Mouse (Mus musculus) midbrain, embryonic 12.5 days (tissue): Measurements from ENCODE around the gene Ebf1. TPM values are rescaled to one million over a fixed set of nuclear protein-coding genes. Genes with fewer than 3 reads are reported as not detected.

Source experiments
- ATAC-seq: fragments of 200-750 bp; cut with Nextera tagmentation; 2 replicates; pipeline ENCODE4 v1.8.0; 2017; ENCODE audit warnings: low read depth, moderate TSS enrichment, moderate library complexity; ENCODE audit not compliant: low FRiP score
- H3K27ac ChIP-seq: fragments of 300-500 bp; sonication (generic); replicated peaks from 2 replicates; pipeline ENCODE4 v1.5.1; 2016; ENCODE audit warnings: mild to moderate bottlenecking
- H3K27me3 ChIP-seq: fragments of 300-500 bp; sonication (generic); 2 replicates; pipeline ENCODE4 v1.6.1; 2016; ENCODE audit warnings: mild to moderate bottlenecking
- H3K36me3 ChIP-seq: fragments of 300-500 bp; sonication (generic); 2 replicates; pipeline ENCODE4 v1.6.1; 2016
- H3K4me1 ChIP-seq: fragments of 300-500 bp; sonication (generic); 2 replicates; pipeline ENCODE4 v1.6.1; 2016
- H3K4me2 ChIP-seq: fragments of 300-500 bp; sonication (generic); replicated peaks from 2 replicates; pipeline ENCODE4 v1.6.1; 2016; ENCODE audit warnings: mild to moderate bottlenecking, moderate library complexity
- H3K4me3 ChIP-seq: fragments of 300-500 bp; sonication (generic); 2 replicates; pipeline ENCODE4 v1.5.1; 2016; ENCODE audit warnings: mild to moderate bottlenecking
- H3K9ac ChIP-seq: fragments of 300-500 bp; sonication (generic); replicated peaks from 2 replicates; pipeline ENCODE4 v1.6.1; 2016; ENCODE audit warnings: mild to moderate bottlenecking, moderate library complexity
- H3K9me3 ChIP-seq: fragments of 300-500 bp; sonication (generic); 2 replicates; pipeline ENCODE4 v1.6.1; 2016; ENCODE audit warnings: mild to moderate bottlenecking
- WGBS: fragments of 180-500 bp; shearing (Covaris S2); methylation state at CpG from one replicate; pipeline ENCODE4 v1.1.7; 2016; 5-methylcytosine and 5-hydroxymethylcytosine counted together
- polyA plus RNA-seq: library from polyadenylated mRNA; unstranded; fragments of >200 nt; fragmentation: Nextera tagmentation; extraction: Ambion mirVana; gene quantifications from 2 replicates; pipeline ENCODE4 v1.2.1, GENCODE M21; 2016

Ebf1 gene
- polyA plus RNA-seq, 1 experiment from 2014 or later, result 89.6 TPM

- Histone ChIP-seq H3K9ac (peak overlapping the region; percentile 83), H3K4me2 (peak overlapping the region; percentile 86), H3K36me3 (no peaks in the 10 kb centered on the region), H3K9me3 (no peaks in the 10 kb centered on the region), H3K27ac (peak overlapping the region; percentile 69), H3K4me1 (peaks cover 29% of the 10 kb centered on the region; the same call in 1 of the 2 replicates), H3K27me3 (peaks cover 40% of the 10 kb centered on the region), H3K4me3 (peak overlapping the region; percentile 63)
- 13% methylated on average over 18 of the region's 19 CpGs for WGBS
- ATAC-seq, result no peak
Observed at GRCm38 (mm10) chr11:44620694-44621446, 3.8 kb downstream of the Ebf1 start.

- ATAC-seq, result no peak
- Histone ChIP-seq H3K4me1 (peaks cover 27% of the 10 kb centered on the region; the same call in 1 of the 2 replicates), H3K27ac (peak overlapping the region; percentile 69), H3K4me3 (peak overlapping the region; percentile 63), H3K27me3 (peaks cover 33% of the 10 kb centered on the region), H3K9me3 (no peaks in the 10 kb centered on the region), H3K36me3 (no peaks in the 10 kb centered on the region), H3K4me2 (peak overlapping the region; percentile 86), H3K9ac (peak overlapping the region; percentile 83)
- WGBS, result 17% methylated on average over 10 of the region's 10 CpGs
Observed at GRCm38 (mm10) chr11:44621615-44622014, 4.5 kb downstream of the Ebf1 start.

- peaks cover 24% of the 10 kb centered on the region; the same call in 1 of the 2 replicates for H3K4me1 ChIP-seq
- no peaks in the 10 kb centered on the region for H3K36me3 ChIP-seq
- peak overlapping the region; percentile 63 for H3K4me3 ChIP-seq
- peak overlapping the region; percentile 86 for H3K4me2 ChIP-seq
- H3K9ac ChIP-seq, result peak overlapping the region; percentile 83; the same call in 1 of the 2 replicates
- H3K9me3 ChIP-seq, result no peaks in the 10 kb centered on the region
- peaks cover 33% of the 10 kb centered on the region for H3K27me3 ChIP-seq
- WGBS, result 20% methylated on average over 11 of the region's 11 CpGs
- ATAC-seq, result no peak
- H3K27ac ChIP-seq, result peak overlapping the region; percentile 10; the same call in 1 of the 2 replicates
Observed at GRCm38 (mm10) chr11:44622023-44622731, 5.1 kb downstream of the Ebf1 start.

GRCm38 (mm10) chr11:44624564-44624963 is 7.4 kb downstream of the Ebf1 start:
- peaks cover 32% of the 10 kb centered on the region; the same call in 1 of the 2 replicates for H3K4me1 ChIP-seq
- no peaks in the 10 kb centered on the region for H3K9me3 ChIP-seq
- ATAC-seq, result no peak
- no peak overlapping the region for H3K27ac ChIP-seq
- H3K27me3 ChIP-seq, result peaks cover 28% of the 10 kb centered on the region
- H3K4me2 ChIP-seq, result 0 out of 2 replicates have a peak overlapping the region, but pooled peaks have one; percentile 1
- WGBS, result 74% methylated on average over 5 of the region's 5 CpGs
- no peak overlapping the region; the same call in 1 of the 2 replicates for H3K9ac ChIP-seq
- no peaks in the 10 kb centered on the region for H3K36me3 ChIP-seq
- H3K4me3 ChIP-seq, result no peak overlapping the region

DNA sequence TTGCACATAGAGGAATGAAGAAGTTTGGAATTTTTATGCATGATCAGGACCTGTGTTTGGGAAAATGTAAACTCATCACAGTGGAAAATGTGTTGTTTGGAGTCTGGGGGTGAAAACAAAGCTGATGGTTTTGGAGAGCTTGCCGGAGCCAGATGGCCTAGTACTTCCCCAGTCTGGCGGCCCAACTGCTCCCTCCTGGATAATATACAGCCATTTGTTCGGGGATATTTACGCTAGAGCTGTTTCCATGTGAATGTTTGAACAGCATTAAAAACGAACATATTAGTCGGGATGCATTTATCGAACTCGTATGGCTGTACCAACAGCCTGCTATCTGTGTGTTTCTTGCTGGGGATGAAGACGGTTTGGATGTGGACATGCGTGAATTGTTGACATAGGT is 8.9 kb downstream of the Ebf1 start:
- Histone ChIP-seq H3K9ac (0 out of 2 replicates have a peak overlapping the region, but pooled peaks have one; percentile 7), H3K27ac (peak overlapping the region; percentile 31; the same call in 1 of the 2 replicates), H3K9me3 (no peaks in the 10 kb centered on the region), H3K4me1 (peaks cover 27% of the 10 kb centered on the region; the same call in 1 of the 2 replicates), H3K36me3 (no peaks in the 10 kb centered on the region), H3K4me3 (0 out of 2 replicates have a peak overlapping the region, but pooled peaks have one; percentile 8), H3K27me3 (peaks cover 13% of the 10 kb centered on the region), H3K4me2 (peak overlapping the region; percentile 13; the same call in 1 of the 2 replicates)
- 72% methylated on average over 10 of the region's 10 CpGs for WGBS
- no peak for ATAC-seq

DNA sequence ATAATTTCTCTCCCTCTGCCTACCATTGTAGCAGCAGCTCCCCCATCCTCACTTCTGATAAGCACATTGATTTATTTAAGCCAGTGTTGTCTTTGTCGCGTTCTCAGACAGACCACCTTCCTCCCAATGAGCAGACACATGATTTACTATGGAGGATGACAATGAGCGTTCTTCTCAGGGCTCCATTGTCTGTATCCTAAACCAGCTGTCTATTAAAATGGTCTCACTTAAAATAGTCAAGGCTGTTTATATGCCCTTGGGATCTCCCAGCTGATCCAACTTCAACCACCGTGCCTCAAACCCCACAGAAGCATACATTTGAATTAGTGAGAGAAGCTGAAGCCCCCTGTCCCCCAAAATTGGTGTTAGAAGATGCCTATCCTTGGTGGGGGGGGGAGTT is 11.3 kb downstream of the Ebf1 start:
- Histone ChIP-seq H3K4me3 (no peak overlapping the region), H3K4me2 (0 out of 2 replicates have a peak overlapping the region, but pooled peaks have one; percentile 21), H3K36me3 (no peaks in the 10 kb centered on the region), H3K27ac (peak overlapping the region; percentile 64), H3K4me1 (peaks cover 22% of the 10 kb centered on the region; the same call in 1 of the 2 replicates), H3K9ac (no peak overlapping the region), H3K9me3 (no peaks in the 10 kb centered on the region), H3K27me3 (no peaks in the 10 kb centered on the region; the same call in 1 of the 2 replicates)
- WGBS, result 59% methylated on average over 4 of the region's 4 CpGs
- ATAC-seq, result no peak

GRCm38 (mm10) chr11:44632064-44632968 is 15.2 kb downstream of the Ebf1 start:
- H3K4me2 ChIP-seq, result no peak overlapping the region
- no peaks in the 10 kb centered on the region for H3K36me3 ChIP-seq
- H3K4me3 ChIP-seq, result no peak overlapping the region
- H3K27me3 ChIP-seq, result no peaks in the 10 kb centered on the region
- H3K4me1 ChIP-seq, result peaks cover 32% of the 10 kb centered on the region
- ATAC-seq, result no peak
- 77% methylated on average over 15 of the region's 15 CpGs for WGBS
- no peaks in the 10 kb centered on the region for H3K9me3 ChIP-seq
- no peak overlapping the region for H3K9ac ChIP-seq
- H3K27ac ChIP-seq, result no peak overlapping the region

- Histone ChIP-seq H3K9ac (no peak overlapping the region), H3K4me3 (no peak overlapping the region), H3K4me1 (peaks cover 29% of the 10 kb centered on the region), H3K27me3 (no peaks in the 10 kb centered on the region), H3K27ac (no peak overlapping the region), H3K36me3 (no peaks in the 10 kb centered on the region), H3K9me3 (no peaks in the 10 kb centered on the region), H3K4me2 (no peak overlapping the region)
- ATAC-seq, result no peak
- 91% methylated on average over 2 of the region's 2 CpGs for WGBS
Observed at GRCm38 (mm10) chr11:44633001-44633693, 16.0 kb downstream of the Ebf1 start.

DNA sequence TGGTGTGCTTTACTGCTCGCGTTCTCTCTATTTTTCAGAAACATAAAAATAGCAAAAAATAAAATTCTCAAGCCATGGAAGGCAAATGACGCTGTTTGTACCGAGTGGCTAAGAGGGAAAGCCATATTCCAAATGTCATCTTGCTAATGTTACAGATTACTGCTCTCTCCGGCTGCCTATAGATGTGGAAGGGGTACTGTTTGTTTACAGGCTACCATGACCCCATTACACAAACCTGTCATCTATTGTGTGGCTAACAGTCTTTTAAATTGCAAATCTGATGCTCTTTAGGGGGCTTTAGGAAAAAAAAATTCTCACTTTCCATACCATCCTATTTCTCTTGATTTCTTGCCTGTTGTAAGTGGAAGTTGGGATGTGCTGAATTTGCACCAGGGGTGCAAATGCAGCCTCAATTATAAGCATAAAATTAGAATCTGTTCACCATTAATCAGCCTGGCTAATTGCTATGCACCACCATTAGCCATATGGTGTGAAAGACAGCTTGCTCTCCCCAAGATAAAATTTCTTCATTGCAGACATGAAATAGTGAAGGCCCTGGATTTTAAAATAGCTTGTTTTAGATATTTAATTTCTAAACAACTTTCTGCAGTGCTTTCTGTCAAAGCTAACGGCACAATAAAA is 17.6 kb downstream of the Ebf1 start:
- Histone ChIP-seq H3K27ac (peak overlapping the region; percentile 54; the same call in 1 of the 2 replicates), H3K36me3 (no peaks in the 10 kb centered on the region), H3K4me2 (no peak overlapping the region), H3K4me3 (no peak overlapping the region), H3K9me3 (no peaks in the 10 kb centered on the region), H3K9ac (no peak overlapping the region), H3K27me3 (no peaks in the 10 kb centered on the region), H3K4me1 (peaks cover 23% of the 10 kb centered on the region)
- ATAC-seq, result no peak
- WGBS, result 71% methylated on average over 6 of the region's 6 CpGs

GRCm38 (mm10) chr11:44636241-44636640 is 19.1 kb downstream of the Ebf1 start:
- WGBS, result 92% methylated on average over 1 of the region's 1 CpGs
- Histone ChIP-seq H3K4me3 (no peak overlapping the region), H3K4me2 (no peak overlapping the region), H3K9me3 (no peaks in the 10 kb centered on the region), H3K27ac (no peak overlapping the region), H3K36me3 (no peaks in the 10 kb centered on the region), H3K4me1 (peaks cover 19% of the 10 kb centered on the region), H3K27me3 (no peaks in the 10 kb centered on the region), H3K9ac (no peak overlapping the region)
- ATAC-seq, result no peak
